Mouse (Mus musculus) bone marrow macrophage, adult 2 months (primary cell): ENCODE results near the gene Ifit2. TPM values are rescaled to one million over a fixed set of nuclear protein-coding genes. Genes with fewer than 3 reads are reported as not detected.

ENCODE experiments used
- H3K27ac ChIP-seq: 2 replicates; pipeline ENCODE4 v1.5.1; 2012; ENCODE audit warnings: low read depth, low read length; ENCODE audit not compliant: insufficient read depth
- H3K4me1 ChIP-seq: 2 replicates; pipeline ENCODE4 v1.6.1; 2012; ENCODE audit warnings: low read length; ENCODE audit not compliant: control insufficient read depth, insufficient read depth
- H3K4me3 ChIP-seq: 2 replicates; pipeline ENCODE4 v1.5.1; 2012; ENCODE audit warnings: mild to moderate bottlenecking, low read length, moderate library complexity; ENCODE audit not compliant: insufficient read depth
- CTCF ChIP-seq: IDR thresholded peaks from 2 replicates; pipeline ENCODE4 v1.5.1; 2012; ENCODE audit warnings: low read depth, mild to moderate bottlenecking, low read length, moderate library complexity
- POLR2A ChIP-seq: IDR thresholded peaks from 2 replicates; pipeline ENCODE4 v1.6.1; 2012; ENCODE audit warnings: mild to moderate bottlenecking, low read depth, low read length, borderline replicate concordance
- polyA plus RNA-seq: library from polyadenylated mRNA; stranded (reverse); fragments of >200 nt; gene quantifications from 2 replicates; pipeline ENCODE4 v1.2.4, GENCODE M21; 2012; ENCODE audit not compliant: missing spikeins, insufficient read depth, insufficient read length

The Ifit2 gene
- polyA plus RNA-seq, 1 experiment: 46.3 TPM

DNA sequence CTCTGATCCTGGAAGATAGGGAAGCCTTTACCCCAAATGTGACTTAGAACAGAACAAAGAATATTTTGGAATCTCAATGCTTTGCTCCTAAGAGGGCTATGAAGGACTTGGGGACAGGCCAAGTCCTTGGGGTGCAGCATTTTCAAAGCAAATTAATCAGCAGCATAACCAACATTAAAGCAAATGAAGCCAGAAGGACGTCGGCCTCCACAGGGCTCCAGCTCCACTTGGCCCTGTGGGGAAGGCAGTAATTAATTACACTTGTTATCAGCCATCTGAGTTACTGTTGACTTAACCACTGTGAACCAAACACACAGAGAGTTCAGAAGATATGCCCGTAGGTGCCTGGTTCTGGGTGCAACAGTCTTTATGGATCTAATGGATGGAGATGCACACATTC is 31.7 kb upstream of the Ifit2 start:
- no peak for TF ChIP-seq CTCF
- Histone ChIP-seq H3K4me3 (no peak overlapping the region), H3K27ac (peak overlapping the region; percentile 98), H3K4me1 (peaks cover 80% of the 10 kb centered on the region)

DNA sequence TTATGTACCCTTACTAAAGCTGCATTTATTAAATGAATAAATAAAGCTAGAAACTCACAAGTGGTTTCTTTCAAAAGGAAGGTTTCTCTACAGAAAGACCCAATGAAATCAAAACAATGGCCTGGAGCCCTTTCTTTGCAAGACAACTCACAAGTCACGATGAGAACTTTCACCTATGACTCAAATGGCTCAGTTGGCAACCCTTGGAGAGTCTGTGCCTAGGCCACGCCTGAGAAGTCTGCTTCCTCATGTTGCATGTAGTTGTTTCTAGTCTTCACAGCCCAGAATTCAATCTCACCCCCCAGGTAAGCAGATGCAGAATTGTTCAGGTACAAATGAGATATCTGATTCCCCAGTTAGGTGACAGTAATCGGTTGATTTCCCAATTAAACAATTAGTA is 30.8 kb upstream of the Ifit2 start:
- no peak for TF ChIP-seq CTCF
- no peak for TF ChIP-seq POLR2A
- Histone ChIP-seq H3K27ac (peak overlapping the region; percentile 98), H3K4me3 (no peak overlapping the region), H3K4me1 (peaks cover 76% of the 10 kb centered on the region)

DNA sequence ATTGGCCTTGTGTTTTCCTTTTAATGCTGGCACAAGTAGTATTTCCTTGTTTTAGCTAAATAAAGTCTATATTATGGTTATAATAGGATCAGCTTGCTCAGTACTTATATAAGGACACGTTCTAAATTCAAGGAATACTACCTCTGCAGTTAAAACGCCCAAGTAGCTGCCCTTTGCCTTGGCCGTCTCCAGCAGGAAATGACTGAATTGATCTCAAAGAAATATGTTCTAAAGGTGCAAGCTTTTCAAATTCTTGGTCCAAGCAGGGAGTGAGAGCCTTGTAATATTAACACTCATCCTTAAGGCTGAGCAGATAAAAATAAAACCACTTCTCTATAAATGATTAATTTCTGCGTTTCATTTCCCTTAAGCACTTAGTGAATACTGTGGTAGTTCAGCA is 30.4 kb upstream of the Ifit2 start:
- Histone ChIP-seq H3K4me3 (no peak overlapping the region), H3K4me1 (peaks cover 77% of the 10 kb centered on the region), H3K27ac (peak overlapping the region; percentile 98)
- no peak for TF ChIP-seq CTCF
- no peak for TF ChIP-seq POLR2A

DNA sequence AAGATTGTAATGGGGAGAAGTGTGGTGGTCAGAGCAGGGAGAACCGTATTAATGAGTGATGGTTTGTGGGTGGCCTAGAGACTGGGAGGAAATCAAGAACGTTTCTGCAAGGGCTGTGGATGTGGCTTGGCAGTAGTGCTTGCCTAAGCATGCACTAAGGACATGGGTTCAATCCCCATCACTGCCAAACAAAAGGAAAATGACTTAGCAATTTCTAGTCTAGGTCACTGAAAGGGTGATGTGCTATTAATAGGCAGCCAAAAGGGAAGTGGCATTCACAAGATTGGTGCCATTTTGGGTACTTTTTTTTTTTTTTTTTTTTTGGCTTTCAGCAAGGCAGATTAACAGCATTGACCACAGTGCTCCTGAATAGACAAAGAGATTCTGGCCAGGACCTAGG is 29.1 kb upstream of the Ifit2 start:
- peaks cover 66% of the 10 kb centered on the region for H3K4me1 ChIP-seq
- H3K27ac ChIP-seq: peak overlapping the region; percentile 98
- peak overlapping the region; percentile 39 for H3K4me3 ChIP-seq
- no peak for TF ChIP-seq CTCF
- no peak for TF ChIP-seq POLR2A

DNA sequence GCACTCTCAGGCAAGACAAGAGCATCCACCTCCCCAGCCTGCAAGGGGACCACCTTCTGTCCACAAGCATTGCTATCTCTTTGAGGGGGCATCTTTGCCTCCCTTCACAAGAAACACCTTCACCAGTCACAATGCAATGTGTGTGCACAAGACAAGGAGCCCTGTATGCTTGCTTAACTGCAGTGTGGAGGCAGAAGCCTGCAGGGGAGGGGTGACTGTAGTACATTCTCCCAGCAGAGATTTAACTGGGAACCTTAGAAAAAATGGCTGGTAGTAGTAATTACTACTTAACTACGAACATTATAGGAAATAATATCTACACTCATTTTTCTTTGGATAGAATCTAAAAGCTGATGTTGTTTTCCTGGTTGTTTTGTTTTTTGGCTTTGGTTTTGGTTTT is 28.5 kb upstream of the Ifit2 start:
- H3K4me3 ChIP-seq: peak overlapping the region; percentile 39
- H3K27ac ChIP-seq: peak overlapping the region; percentile 98
- no peak for TF ChIP-seq CTCF
- TF ChIP-seq POLR2A: no peak
- H3K4me1 ChIP-seq: peaks cover 59% of the 10 kb centered on the region

DNA sequence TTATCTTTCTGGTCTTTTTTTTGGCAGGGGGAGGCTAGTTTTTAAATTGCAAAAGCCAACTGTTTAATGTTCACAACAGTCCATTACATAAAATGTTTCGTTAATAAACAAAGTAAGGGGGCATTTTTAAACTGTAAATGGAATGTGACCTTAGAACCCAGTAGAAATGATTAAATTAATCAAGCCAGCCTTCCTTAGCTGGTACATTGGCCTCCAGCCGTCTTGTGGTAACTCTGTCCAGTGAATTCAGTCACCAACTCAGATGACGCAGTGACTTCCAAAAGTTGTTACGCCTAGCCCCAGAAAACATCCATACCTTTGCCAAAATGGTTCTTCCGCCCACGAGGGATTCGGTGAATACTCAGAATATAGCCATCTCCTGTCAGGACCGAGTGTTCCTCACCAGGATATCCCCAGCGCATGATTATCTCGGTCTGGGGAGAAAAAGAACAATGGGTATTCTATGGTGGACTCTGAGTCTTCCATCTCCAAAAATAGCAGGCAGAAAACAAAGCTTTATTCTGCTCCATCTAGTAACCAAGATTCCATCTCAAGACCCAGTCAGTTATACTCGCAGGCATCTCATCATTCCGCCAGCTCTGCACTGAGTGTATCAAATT is 27.3 kb upstream of the Ifit2 start:
- no peak for TF ChIP-seq POLR2A
- no peak for TF ChIP-seq CTCF
- Histone ChIP-seq H3K4me1 (peaks cover 49% of the 10 kb centered on the region), H3K27ac (peak overlapping the region; percentile 64), H3K4me3 (no peak overlapping the region)

DNA sequence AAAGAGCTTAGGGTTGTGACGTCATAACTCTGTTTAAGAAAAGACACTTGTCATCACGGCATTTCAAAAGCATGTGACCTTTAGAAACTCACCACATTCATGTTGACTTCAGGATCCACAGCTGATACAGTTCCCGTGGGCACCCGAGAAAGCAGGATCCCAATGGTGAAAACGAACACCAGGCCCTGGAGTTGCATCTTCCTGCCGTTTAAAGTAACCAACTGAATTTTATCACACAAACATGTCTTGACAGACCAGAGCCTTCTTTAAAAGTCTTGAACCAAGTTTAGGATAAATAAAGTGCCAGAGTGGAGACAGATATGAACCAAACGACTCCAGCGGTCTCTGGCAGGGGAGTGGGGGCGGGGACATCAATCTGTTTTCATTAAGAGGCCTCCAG is 25.8 kb upstream of the Ifit2 start:
- H3K4me1 ChIP-seq: peaks cover 34% of the 10 kb centered on the region
- H3K27ac ChIP-seq: peak overlapping the region; percentile 74
- TF ChIP-seq CTCF (no peak), POLR2A (no peak)
- H3K4me3 ChIP-seq: peak overlapping the region; percentile 60

DNA sequence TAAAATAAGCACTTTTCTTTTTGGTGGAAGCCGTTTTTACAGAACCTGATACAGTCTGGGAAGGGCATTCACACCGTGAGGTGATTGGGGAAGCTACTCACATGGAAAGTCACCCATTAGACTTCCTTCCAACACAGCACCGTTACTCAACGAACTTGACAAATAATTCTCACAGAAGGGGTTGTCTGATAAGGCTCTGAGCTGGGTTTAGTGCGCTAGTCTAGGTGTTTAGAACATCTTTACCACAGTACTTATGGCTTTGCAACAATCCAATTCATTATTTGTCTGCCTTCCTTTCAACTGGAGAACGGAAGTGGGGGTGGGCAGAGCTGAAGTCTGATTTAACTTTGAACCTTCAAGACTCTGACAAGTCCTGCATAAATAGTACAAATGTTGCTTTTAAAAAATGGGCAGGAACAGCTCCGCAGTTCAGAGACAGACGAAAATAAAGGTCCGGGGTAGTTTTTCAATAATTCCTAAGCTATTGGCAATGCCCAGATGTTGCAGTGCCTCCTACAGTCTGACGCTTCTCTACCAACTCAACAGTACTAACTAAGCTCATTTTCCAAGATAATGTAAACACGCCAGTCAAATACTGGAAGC is 24.1 kb upstream of the Ifit2 start:
- Histone ChIP-seq H3K27ac (peak overlapping the region; percentile 88), H3K4me1 (peaks cover 19% of the 10 kb centered on the region), H3K4me3 (peak overlapping the region; percentile 92)
- TF ChIP-seq POLR2A: no peak
- no peak for TF ChIP-seq CTCF

DNA sequence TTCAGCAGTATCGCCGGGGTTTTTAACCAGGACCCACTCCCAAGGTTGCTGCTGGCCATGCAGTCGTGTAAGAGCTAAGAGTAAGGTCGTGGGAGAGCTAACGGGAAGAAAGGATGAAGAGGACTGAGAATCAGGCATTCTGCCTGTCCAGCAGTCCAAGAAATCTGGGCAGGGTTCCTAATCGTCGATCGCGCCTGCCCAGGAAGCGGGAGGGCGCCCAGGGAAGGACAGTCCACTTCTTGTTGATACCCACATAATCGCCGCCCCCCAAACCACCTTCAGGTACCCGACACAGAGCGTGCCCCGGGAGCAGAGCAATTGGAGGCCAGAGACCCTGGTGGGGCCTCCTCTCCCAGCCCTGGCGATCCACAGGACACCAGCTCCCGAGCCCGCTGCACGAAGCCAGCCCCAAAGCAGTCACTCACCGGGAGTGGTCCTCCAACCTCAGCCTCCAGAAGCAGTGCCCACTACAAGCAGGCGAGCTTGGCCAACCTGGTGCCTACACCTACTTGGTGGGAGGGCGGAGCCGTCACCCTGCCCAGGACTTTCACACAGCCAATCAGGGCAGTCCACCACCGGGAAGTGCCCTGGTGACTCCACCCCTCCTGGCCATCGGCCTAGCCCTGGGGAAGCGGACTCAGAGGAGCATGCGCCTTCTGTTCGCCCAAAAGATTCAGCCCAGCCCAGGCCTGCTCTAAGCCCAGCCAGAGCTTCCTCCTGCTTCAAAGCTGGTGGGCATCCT is 23.4 kb upstream of the Ifit2 start, which contains the start of gene Lipa:
TSS of gene Lipa (minus strand) at position 534 of the 742 bp plus-strand sequence.
- H3K4me1 ChIP-seq: peaks cover 14% of the 10 kb centered on the region
- peak within 1 kb of the TSS; percentile 88 for H3K27ac ChIP-seq
- TF ChIP-seq CTCF (no peak), POLR2A (peak; percentile 81; the same call in 1 of the 2 replicates)
- peak within 1 kb of the TSS; percentile 92 for H3K4me3 ChIP-seq

DNA sequence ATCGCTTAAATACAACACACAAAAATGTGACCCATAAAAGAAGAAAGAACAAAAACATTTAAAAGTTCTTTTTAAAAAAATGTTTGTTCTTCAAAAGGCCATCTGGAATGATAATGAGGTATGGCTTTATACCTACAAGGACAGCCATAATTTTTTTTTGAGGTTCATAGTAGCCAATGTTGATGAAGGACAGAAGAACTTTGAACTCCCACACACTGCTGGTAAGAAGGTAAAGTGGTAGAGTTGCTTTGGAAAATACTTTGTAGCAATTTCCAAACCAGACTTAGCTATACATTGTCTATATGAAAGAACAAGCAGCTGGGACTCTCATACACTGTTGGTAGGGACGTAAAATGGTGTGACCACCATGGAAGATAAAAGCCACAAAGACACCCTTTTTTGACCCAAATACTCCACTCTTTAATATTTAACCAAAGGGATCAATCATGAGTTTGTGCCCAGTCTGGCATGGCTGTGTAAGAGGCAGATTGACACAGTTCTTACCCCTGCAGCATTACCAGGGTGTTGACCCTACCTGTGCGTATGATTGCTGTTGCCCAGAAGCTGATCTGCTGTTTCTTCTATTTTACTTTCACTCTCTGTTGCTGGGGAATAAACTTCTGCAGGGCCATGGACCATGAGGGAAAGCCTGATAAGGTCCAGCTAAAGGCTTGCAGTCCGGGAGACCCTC is 18.3 kb upstream of the Ifit2 start:
- Histone ChIP-seq H3K27ac (no peak overlapping the region), H3K4me3 (no peak overlapping the region), H3K4me1 (no peaks in the 10 kb centered on the region)
- no peak for TF ChIP-seq POLR2A
